Mouse (Mus musculus) cerebellum, adult 2 months (tissue): ENCODE results near the gene Syngr1. TPM values are rescaled to one million over a fixed set of nuclear protein-coding genes. Genes with fewer than 3 reads are reported as not detected.

Experiments
- DNase-seq, 2 experiments: peaks; one replicate each; pipeline ENCODE4 v3.0.0; 2021
- H3K27ac ChIP-seq: fragments of 200-500 bp; 2 replicates; pipeline ENCODE4 v1.5.1; 2012; ENCODE audit warnings: low read length, control low read depth, inconsistent platforms; ENCODE audit not compliant: insufficient read depth
- H3K27me3 ChIP-seq: fragments of 200-500 bp; 2 replicates; pipeline ENCODE4 v1.6.1; 2012; ENCODE audit warnings: inconsistent platforms, mild to moderate bottlenecking, low read length, moderate library complexity; ENCODE audit not compliant: control insufficient read depth, insufficient read depth
- H3K4me1 ChIP-seq: fragments of 200-500 bp; 2 replicates; pipeline ENCODE4 v1.6.1; 2011; ENCODE audit warnings: low read length; ENCODE audit not compliant: control insufficient read depth, insufficient read depth
- H3K4me3 ChIP-seq: fragments of 200-500 bp; replicated peaks from 2 replicates; pipeline ENCODE3; 2011; ENCODE audit warnings: mild to moderate bottlenecking, low read depth, low read length, control low read depth; ENCODE audit not compliant: insufficient read depth
- CTCF ChIP-seq: fragments of 200-500 bp; IDR thresholded peaks from 2 replicates; pipeline ENCODE4 v1.5.1; 2011; ENCODE audit warnings: low read depth, mild to moderate bottlenecking, control low read depth, low read length, moderate library complexity, borderline replicate concordance; ENCODE audit not compliant: insufficient read depth
- POLR2A ChIP-seq: fragments of 200-500 bp; IDR thresholded peaks from 2 replicates; pipeline ENCODE4 v1.6.1; 2011; ENCODE audit warnings: low read length, control low read depth, borderline replicate concordance; ENCODE audit not compliant: insufficient read depth
- WGBS: fragments of 180-500 bp; shearing (Covaris S2); methylation state at CpG from one replicate; pipeline ENCODE4 v1.1.7; 2018; 5-methylcytosine and 5-hydroxymethylcytosine counted together
- polyA plus RNA-seq: library from polyadenylated mRNA; depleted of rRNA; stranded (reverse); fragments of >200 nt; gene quantifications from 2 replicates; pipeline ENCODE4 v1.2.3, GENCODE M21; 2012

Syngr1 gene
- polyA plus RNA-seq, 1 experiment: 448 TPM

GRCm38 (mm10) chr15:80083740-80084139 lies 7.4 kb upstream of the Syngr1 start:
- WGBS: under 1% methylated on average over 12 of the region's 12 CpGs

DNA sequence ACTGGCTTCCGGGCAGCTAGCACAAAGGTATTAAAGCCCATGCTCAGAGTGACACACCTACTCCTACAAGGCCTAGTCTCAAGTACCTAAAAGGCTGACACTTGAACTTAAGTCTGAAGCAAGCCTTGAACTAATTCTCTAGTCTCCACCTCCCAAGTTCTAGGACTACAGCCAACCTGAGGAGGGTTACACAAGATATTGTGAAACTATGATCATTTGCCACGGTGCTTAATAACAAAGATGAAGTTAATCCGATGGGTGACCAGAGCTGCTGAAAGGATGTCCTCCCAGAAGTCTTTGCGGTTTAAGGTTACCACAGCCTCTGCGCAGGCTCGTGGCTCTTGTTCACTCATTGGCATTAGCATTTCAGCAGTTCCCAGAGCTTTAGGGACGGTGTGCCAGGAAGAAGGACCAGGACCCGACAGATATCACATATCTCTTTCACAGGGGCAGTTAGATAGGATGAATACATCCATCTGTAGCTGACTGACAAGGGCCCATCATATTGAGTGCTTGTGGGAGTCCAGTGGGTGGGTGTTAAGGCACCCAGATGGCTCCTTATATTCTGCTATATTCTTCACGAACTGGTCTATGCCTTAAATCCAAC lies 3.6 kb upstream of the Syngr1 start:
- no peak for DNase-seq
- Histone ChIP-seq H3K4me1 (no peaks in the 10 kb centered on the region), H3K4me3 (no peak overlapping the region), H3K27ac (no peak overlapping the region), H3K27me3 (no peaks in the 10 kb centered on the region)
- no peak for TF ChIP-seq CTCF
- no peak for TF ChIP-seq POLR2A
- WGBS: 82% methylated on average over 9 of the region's 9 CpGs

More at GRCm38 (mm10) chr15:80083740-80084139, 7.4 kb upstream of the Syngr1 start:
- TF ChIP-seq CTCF (no peak), POLR2A (no peak)
- H3K27me3 ChIP-seq: no peaks in the 10 kb centered on the region
- H3K27ac ChIP-seq: peak overlapping the region; percentile 95
- no peak for DNase-seq
- peak overlapping the region; percentile 90 for H3K4me3 ChIP-seq
- H3K4me1 ChIP-seq: no peaks in the 10 kb centered on the region

GRCm38 (mm10) chr15:80088637-80089036 lies 2.5 kb upstream of the Syngr1 start:
- peak; percentile 91 to 95 for DNase-seq
- WGBS: 28% methylated on average over 4 of the region's 4 CpGs
- H3K27ac ChIP-seq: no peak overlapping the region
- no peak overlapping the region for H3K4me3 ChIP-seq
- TF ChIP-seq CTCF (peak; percentile 97), POLR2A (no peak)
- H3K27me3 ChIP-seq: no peaks in the 10 kb centered on the region
- H3K4me1 ChIP-seq: peaks cover 6% of the 10 kb centered on the region; the same call in 1 of the 2 replicates

DNA sequence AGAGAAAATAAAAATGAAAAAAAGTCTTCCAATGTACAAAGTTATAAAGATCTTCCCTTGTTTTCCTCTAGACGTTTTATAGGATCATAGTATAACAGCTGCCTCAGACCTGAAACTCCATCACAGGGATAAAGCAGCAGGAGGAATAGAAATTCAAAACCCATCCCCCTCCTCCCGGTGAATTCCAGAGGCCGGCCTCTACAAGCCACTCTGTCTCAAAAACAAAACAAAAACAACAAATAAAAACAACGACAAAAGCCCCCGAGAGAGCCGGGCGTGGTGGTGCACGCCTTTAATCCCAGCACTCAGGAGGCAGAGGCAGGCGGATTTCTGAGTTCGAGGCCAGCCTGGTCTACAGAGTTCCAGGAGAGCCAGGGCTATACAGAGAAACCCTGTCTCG lies 979 bp upstream of the Syngr1 start:
- no peaks in the 10 kb centered on the region for H3K27me3 ChIP-seq
- no peak overlapping the region for H3K4me3 ChIP-seq
- no peak for TF ChIP-seq POLR2A
- no peak for TF ChIP-seq CTCF
- peak overlapping the region; percentile 98; the same call in 1 of the 2 replicates for H3K27ac ChIP-seq
- peaks cover 15% of the 10 kb centered on the region for H3K4me1 ChIP-seq
- 79% methylated on average over 11 of the region's 11 CpGs for WGBS
- DNase-seq: no peak

DNA sequence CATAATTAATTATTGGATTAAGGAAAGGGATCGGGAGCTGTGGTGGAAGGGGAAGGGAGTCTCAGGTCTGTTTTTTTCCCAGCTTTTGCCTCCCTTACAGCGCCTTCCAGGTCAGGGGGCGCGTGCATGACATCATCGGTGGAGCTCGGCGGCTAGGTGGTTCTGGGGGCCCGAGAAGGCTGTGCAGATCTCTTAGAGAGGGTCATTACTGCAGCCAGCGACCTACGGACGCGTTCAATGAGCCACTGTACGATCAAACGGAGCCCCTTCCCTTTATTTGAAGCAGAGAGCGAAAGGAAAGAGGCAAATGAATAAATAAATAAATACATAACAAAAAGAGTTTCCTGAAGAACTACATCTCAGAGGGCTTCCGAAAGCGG lies 403 bp upstream of the Syngr1 start:
- TF ChIP-seq POLR2A (no peak), CTCF (no peak)
- H3K4me1 ChIP-seq: peaks cover 19% of the 10 kb centered on the region
- DNase-seq: peak in 1 of 2 experiments; percentile 57

DNA sequence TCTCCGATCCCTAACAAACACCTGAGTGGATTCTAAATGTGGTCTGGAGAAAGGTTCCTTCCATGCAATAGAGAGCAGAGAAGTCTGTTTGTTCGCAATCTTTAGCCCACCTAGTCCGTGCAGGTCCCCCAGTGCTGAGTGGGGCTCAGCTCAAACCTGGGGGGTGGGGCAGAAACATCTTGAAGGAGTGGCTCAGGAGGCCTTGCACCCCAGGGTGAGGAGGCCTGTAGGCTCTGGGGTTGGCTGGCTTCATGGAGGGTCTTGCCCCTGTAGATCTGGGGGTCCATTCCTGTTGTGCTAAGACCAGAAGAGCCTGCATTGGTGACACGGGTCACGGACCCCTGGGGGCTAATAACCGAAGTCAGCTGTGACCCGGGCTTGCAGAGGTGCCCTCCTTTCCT lies 907 bp downstream of the Syngr1 start:
- TF ChIP-seq CTCF (no peak), POLR2A (no peak)
- H3K4me1 ChIP-seq: peaks cover 30% of the 10 kb centered on the region
- DNase-seq: peak; percentile 65 to 70
- no peaks in the 10 kb centered on the region for H3K27me3 ChIP-seq
- H3K27ac ChIP-seq: peak overlapping the region; percentile 98
- peak overlapping the region; percentile 83 for H3K4me3 ChIP-seq
- 8% methylated on average over 7 of the region's 7 CpGs for WGBS

More for the DNA sequence above, 403 bp upstream of the Syngr1 start:
- Histone ChIP-seq H3K4me3 (peak overlapping the region; percentile 83), H3K27ac (peak overlapping the region; percentile 98), H3K27me3 (no peaks in the 10 kb centered on the region)
- WGBS: 2% methylated on average over 17 of the region's 17 CpGs

GRCm38 (mm10) chr15:80092599-80092998 lies 1.5 kb downstream of the Syngr1 start:
- H3K4me1 ChIP-seq: peaks cover 36% of the 10 kb centered on the region
- peak overlapping the region; percentile 83 for H3K4me3 ChIP-seq
- H3K27me3 ChIP-seq: no peaks in the 10 kb centered on the region
- 7% methylated on average over 8 of the region's 8 CpGs for WGBS
- TF ChIP-seq POLR2A (peak; percentile 72; the same call in 1 of the 2 replicates), CTCF (no peak)
- DNase-seq: peak; percentile 88 to 94
- peak overlapping the region; percentile 98 for H3K27ac ChIP-seq

DNA sequence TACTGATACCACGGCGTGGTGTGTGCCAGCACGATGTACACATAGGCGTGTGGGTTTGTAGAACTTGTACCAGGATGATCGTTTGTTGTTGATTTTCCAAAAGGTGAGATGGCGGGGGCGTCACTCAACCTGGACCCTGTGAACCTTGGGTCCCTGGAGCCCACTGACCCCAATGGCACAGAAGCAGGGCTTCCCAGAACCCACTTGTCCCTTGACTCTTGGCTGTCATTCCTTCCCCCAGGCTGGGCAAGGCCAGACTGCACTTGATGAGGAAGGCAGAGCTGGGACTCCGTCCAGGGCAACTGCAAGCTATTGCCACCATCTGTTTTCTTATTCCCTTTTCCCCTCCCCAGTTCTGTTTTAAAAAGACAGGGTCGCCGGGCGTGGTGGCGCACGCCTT lies 3.1 kb downstream of the Syngr1 start:
- DNase-seq: peak; percentile 89 to 93
- H3K4me3 ChIP-seq: peak overlapping the region; percentile 36
- TF ChIP-seq CTCF (no peak), POLR2A (no peak)
- no peaks in the 10 kb centered on the region for H3K27me3 ChIP-seq
- peak overlapping the region; percentile 87 for H3K27ac ChIP-seq
- 17% methylated on average over 13 of the region's 13 CpGs for WGBS
- peaks cover 52% of the 10 kb centered on the region for H3K4me1 ChIP-seq
